Mouse (Mus musculus) cortical plate, adult 2 months (tissue): ENCODE measurements at regions not wholly inside any gene's neighbourhood (a gene's known extent, or its start where the extent isn't known, plus 50 kb on each side); places are given as distances from the start of the nearest gene placed in this dataset.

Source experiments
- CTCF ChIP-seq: fragments of 200-500 bp; IDR thresholded peaks from 2 replicates; pipeline ENCODE4 v1.5.1; 2011; ENCODE audit warnings: mild to moderate bottlenecking, control low read depth, low read length; ENCODE audit not compliant: insufficient read depth; ENCODE audit errors: extremely low read depth
- POLR2A ChIP-seq: fragments of 200-500 bp; IDR thresholded peaks from 2 replicates; pipeline ENCODE4 v1.6.1; 2011; ENCODE audit warnings: mild to moderate bottlenecking, low read length, control low read depth; ENCODE audit not compliant: insufficient read depth; ENCODE audit errors: extremely low read depth

DNA sequence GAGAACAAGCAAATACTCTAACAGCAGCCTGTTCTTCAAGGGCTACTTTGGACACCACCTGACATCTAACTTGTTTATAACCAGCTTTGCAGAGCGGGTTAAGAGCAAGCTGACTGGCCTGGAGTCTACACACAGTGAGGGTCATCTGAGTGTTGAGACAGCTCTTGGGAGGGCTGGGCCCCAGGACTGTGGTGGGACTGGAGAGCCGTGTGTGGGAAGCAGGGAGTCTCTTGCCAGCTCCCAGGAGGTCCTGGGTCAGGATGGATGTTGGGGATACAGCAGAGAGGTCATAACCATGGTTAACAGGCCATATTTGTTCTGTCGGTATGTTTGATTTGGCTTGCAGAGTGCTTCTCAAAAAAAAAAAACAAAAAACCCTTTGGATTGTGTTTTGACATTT lies 107.8 kb downstream of the Ptpn20 start:
- no peak for TF ChIP-seq CTCF
- no peak for TF ChIP-seq POLR2A
